Mouse (Mus musculus) cerebellum, adult 11 months (tissue): ENCODE measurements around the gene Pitx3.
"Not testable (repeated sequence)": the region's sequence is repeated elsewhere in the genome, so short reads cannot be mapped to it uniquely, and the experiment has no call there.

Experiments used
- DNase-seq: peaks from one replicate; pipeline ENCODE4 v3.0.0; 2022

Gene Pitx3

GRCm38 (mm10) chr19:46131694-46132525, 16.2 kb downstream of the Pitx3 start, which contains the start of gene Elovl3:
Gene Elovl3, plus strand, starts transcription at chr19:46131897.
- DNase-seq = no peak

GRCm38 (mm10) chr19:46131283-46131682, 16.8 kb downstream of the Pitx3 start:
- no peak for DNase-seq

- not testable (repeated sequence) for DNase-seq
These were observed 18.4 kb downstream of the Pitx3 start for GRCm38 (mm10) chr19:46129737-46130136.

- DNase-seq = no peak
These were observed 21.8 kb downstream of the Pitx3 start for GRCm38 (mm10) chr19:46126301-46126700.

- DNase-seq = no peak
These were observed 23.5 kb downstream of the Pitx3 start for GRCm38 (mm10) chr19:46124651-46125050.

GRCm38 (mm10) chr19:46123876-46124275, 24.2 kb downstream of the Pitx3 start:
- DNase-seq = no peak

GRCm38 (mm10) chr19:46120872-46121271, 27.3 kb downstream of the Pitx3 start:
- DNase-seq = no peak

- no peak for DNase-seq
These were observed 28.7 kb downstream of the Pitx3 start for GRCm38 (mm10) chr19:46119458-46119857.

GRCm38 (mm10) chr19:46114617-46115016, 33.5 kb downstream of the Pitx3 start:
- no peak for DNase-seq

GRCm38 (mm10) chr19:46110781-46111180, 37.3 kb downstream of the Pitx3 start:
- no peak for DNase-seq

- no peak for DNase-seq
These were observed 37.9 kb downstream of the Pitx3 start for GRCm38 (mm10) chr19:46110214-46110613.

GRCm38 (mm10) chr19:46104187-46104557, 44.0 kb downstream of the Pitx3 start:
- no peak for DNase-seq

- DNase-seq = no peak
These were observed 44.5 kb downstream of the Pitx3 start for GRCm38 (mm10) chr19:46103437-46104186.

GRCm38 (mm10) chr19:46099561-46099960, 48.6 kb downstream of the Pitx3 start:
- no peak for DNase-seq

GRCm38 (mm10) chr19:46096396-46096795, 51.7 kb downstream of the Pitx3 start:
- no peak for DNase-seq

GRCm38 (mm10) chr19:46095291-46095690, 52.8 kb downstream of the Pitx3 start:
- no peak for DNase-seq

- no peak for DNase-seq
These were observed 54.0 kb downstream of the Pitx3 start for GRCm38 (mm10) chr19:46094144-46094543.

- no peak for DNase-seq
These were observed 56.5 kb downstream of the Pitx3 start for GRCm38 (mm10) chr19:46091641-46092040.

GRCm38 (mm10) chr19:46087871-46088270, 60.3 kb downstream of the Pitx3 start:
- no peak for DNase-seq

- DNase-seq = no peak
These were observed 61.8 kb downstream of the Pitx3 start for GRCm38 (mm10) chr19:46086337-46086736.
